Mouse (Mus musculus) ES-Bruce4 (cell line): Measurements from ENCODE around the gene Pgbd5. TPM values are rescaled to one million over a fixed set of nuclear protein-coding genes. Genes with fewer than 3 reads are reported as not detected.

Experiments used
- H3K27ac ChIP-seq: 2 replicates; pipeline ENCODE4 v1.5.1; 2012; ENCODE audit warnings: low read length, inconsistent platforms; ENCODE audit not compliant: insufficient read depth
- H3K27me3 ChIP-seq: 2 replicates; pipeline ENCODE4 v1.6.1; 2012; ENCODE audit warnings: mild to moderate bottlenecking, low read length, inconsistent platforms; ENCODE audit not compliant: control insufficient read depth, poor library complexity, insufficient read depth, severe bottlenecking
- H3K36me3 ChIP-seq: 2 replicates; pipeline ENCODE4 v1.6.1; 2012; ENCODE audit warnings: inconsistent platforms, mild to moderate bottlenecking, low read length, moderate library complexity; ENCODE audit not compliant: control insufficient read depth, poor library complexity, insufficient read depth, severe bottlenecking
- H3K4me1 ChIP-seq: one replicate; pipeline ENCODE4 v1.8.1; 2011; ENCODE audit warnings: low read length; ENCODE audit not compliant: control insufficient read depth, insufficient read depth
- H3K4me3 ChIP-seq: 2 replicates; pipeline ENCODE4 v1.5.1; 2011; ENCODE audit warnings: low read depth, mild to moderate bottlenecking, low read length
- H3K9ac ChIP-seq: 2 replicates; pipeline ENCODE4 v1.6.1; 2012; ENCODE audit warnings: low read depth, mild to moderate bottlenecking, inconsistent platforms; ENCODE audit not compliant: poor library complexity, severe bottlenecking
- H3K9me3 ChIP-seq: replicated peaks from 2 replicates; pipeline ENCODE4 v1.6.1; 2012; ENCODE audit warnings: mild to moderate bottlenecking, low read length, inconsistent platforms; ENCODE audit not compliant: control insufficient read depth, poor library complexity, insufficient read depth, severe bottlenecking
- CTCF ChIP-seq: IDR thresholded peaks from one replicate; pipeline ENCODE4 v1.8.1; 2011; ENCODE audit warnings: low read depth, low read length
- EP300 ChIP-seq: IDR thresholded peaks from 2 replicates; pipeline ENCODE4 v1.6.1; 2011; ENCODE audit warnings: low read depth, low read length; ENCODE audit not compliant: insufficient read depth
- POLR2A ChIP-seq: IDR thresholded peaks from one replicate; pipeline ENCODE4 v1.8.1; 2011; ENCODE audit warnings: low read length; ENCODE audit not compliant: insufficient read depth
- polyA plus RNA-seq: library from polyadenylated mRNA; stranded (reverse); fragments of >200 nt; gene quantifications from 2 replicates; pipeline ENCODE4 v1.2.4, GENCODE M21; 2011; ENCODE audit warnings: low read depth; ENCODE audit not compliant: missing spikeins, insufficient read depth, insufficient read length

Gene Pgbd5
- polyA plus RNA-seq, 1 experiment = 4.0 TPM

DNA sequence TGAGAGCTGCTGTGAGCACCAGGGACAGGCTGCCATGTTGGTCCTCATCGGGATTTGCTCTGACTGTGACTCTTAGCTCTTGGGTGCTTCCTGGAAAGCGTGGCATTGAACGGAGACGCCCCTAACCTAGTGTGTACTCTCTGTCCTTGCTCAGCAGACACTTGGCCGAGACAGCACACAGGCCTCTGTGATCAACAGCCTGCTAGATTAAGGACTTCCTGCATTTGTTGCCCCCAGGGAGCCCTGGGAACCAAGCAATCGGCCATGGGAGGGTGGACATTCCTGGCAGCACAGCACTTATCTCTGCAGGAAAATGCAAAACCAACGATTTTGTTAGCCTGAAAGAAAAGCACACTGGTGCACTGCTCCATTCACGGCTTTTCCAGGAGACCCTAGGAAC is 18.0 kb downstream of the Pgbd5 start:
- Histone ChIP-seq H3K9ac (no peak overlapping the region), H3K9me3 (no peaks in the 10 kb centered on the region), H3K27ac (no peak overlapping the region), H3K27me3 (no peaks in the 10 kb centered on the region), H3K4me1 (no peaks in the 10 kb centered on the region), H3K4me3 (no peak overlapping the region), H3K36me3 (no peaks in the 10 kb centered on the region)
- TF ChIP-seq EP300 (no peak), POLR2A (no peak), CTCF (no peak)

GRCm38 (mm10) chr8:124418927-124419326 is 20.5 kb downstream of the Pgbd5 start:
- TF ChIP-seq CTCF (no peak), POLR2A (no peak), EP300 (no peak)
- no peaks in the 10 kb centered on the region for H3K9me3 ChIP-seq
- H3K36me3 ChIP-seq = no peaks in the 10 kb centered on the region
- no peak overlapping the region for H3K4me3 ChIP-seq
- H3K9ac ChIP-seq = no peak overlapping the region
- no peak overlapping the region for H3K27ac ChIP-seq
- peaks cover 2% of the 10 kb centered on the region for H3K4me1 ChIP-seq
- no peaks in the 10 kb centered on the region for H3K27me3 ChIP-seq

- Histone ChIP-seq H3K4me3 (no peak overlapping the region), H3K27ac (no peak overlapping the region), H3K4me1 (peaks cover 2% of the 10 kb centered on the region), H3K27me3 (no peaks in the 10 kb centered on the region), H3K9ac (no peak overlapping the region), H3K36me3 (no peaks in the 10 kb centered on the region), H3K9me3 (no peaks in the 10 kb centered on the region)
- TF ChIP-seq EP300 = no peak
- TF ChIP-seq CTCF = no peak
- TF ChIP-seq POLR2A = no peak
Measured at GRCm38 (mm10) chr8:124418185-124418584, 21.3 kb downstream of the Pgbd5 start.

DNA sequence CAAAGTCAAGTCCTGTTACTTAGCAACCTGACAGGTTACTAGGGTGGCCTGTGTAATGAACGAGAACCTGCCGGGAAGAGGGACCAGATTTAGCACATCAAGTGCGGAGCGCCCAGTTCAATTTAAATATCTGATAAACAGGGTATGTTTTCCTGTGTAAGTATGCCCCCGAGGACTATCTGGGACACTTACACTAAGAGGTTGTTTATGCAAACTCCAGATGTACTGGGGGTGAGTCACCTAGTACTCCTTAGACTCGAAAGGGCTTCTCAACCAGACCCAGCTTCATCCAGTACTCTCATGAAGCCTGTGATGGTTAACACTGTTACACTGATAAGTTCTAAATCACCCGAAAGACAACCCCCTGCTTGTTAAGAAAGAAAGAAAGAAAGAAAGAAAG is 22.8 kb downstream of the Pgbd5 start:
- Histone ChIP-seq H3K4me3 (no peak overlapping the region), H3K4me1 (peaks cover 2% of the 10 kb centered on the region), H3K36me3 (no peaks in the 10 kb centered on the region), H3K27me3 (no peaks in the 10 kb centered on the region), H3K9ac (no peak overlapping the region), H3K9me3 (no peaks in the 10 kb centered on the region), H3K27ac (no peak overlapping the region)
- TF ChIP-seq EP300 = 0 out of 2 replicates have a peak, but pooled peaks have one; percentile 38
- TF ChIP-seq POLR2A = no peak
- no peak for TF ChIP-seq CTCF

- Histone ChIP-seq H3K36me3 (no peaks in the 10 kb centered on the region), H3K27me3 (no peaks in the 10 kb centered on the region), H3K9ac (no peak overlapping the region), H3K9me3 (no peaks in the 10 kb centered on the region), H3K27ac (no peak overlapping the region), H3K4me3 (no peak overlapping the region), H3K4me1 (peaks cover 2% of the 10 kb centered on the region)
- TF ChIP-seq POLR2A (no peak), EP300 (no peak), CTCF (no peak)
Measured at GRCm38 (mm10) chr8:124415789-124416188, 23.7 kb downstream of the Pgbd5 start.

DNA sequence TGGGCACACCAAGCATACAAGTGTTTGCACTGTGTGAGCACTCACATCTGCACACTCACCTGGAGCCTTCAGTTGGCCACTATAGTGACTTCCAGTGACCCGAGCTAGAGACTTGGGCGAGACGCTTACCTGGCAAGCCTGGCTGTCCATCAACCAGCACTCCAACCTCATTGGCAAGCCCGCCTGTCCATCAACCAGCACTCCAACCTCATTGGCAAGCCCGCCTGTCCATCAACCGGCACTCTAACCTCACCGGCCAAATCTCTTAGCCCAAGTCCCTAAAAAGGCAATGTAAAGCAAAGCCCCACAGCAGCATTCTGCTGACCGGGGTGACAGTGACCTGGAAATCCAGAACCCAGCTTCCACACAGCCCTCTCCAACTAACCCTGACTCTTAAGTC is 24.5 kb downstream of the Pgbd5 start:
- no peak for TF ChIP-seq POLR2A
- TF ChIP-seq CTCF = no peak
- TF ChIP-seq EP300 = no peak

More for the DNA sequence above, 24.5 kb downstream of the Pgbd5 start:
- Histone ChIP-seq H3K27me3 (no peaks in the 10 kb centered on the region), H3K9me3 (no peaks in the 10 kb centered on the region), H3K36me3 (no peaks in the 10 kb centered on the region), H3K4me3 (no peak overlapping the region), H3K27ac (no peak overlapping the region), H3K9ac (no peak overlapping the region), H3K4me1 (peaks cover 2% of the 10 kb centered on the region)
